Mouse (Mus musculus): ENCODE data around the gene Flywch1.

The Flywch1 gene

GRCm38 (mm10) chr17:23742210-23742793 lies 29.1 kb downstream of the Flywch1 start:
- peak; percentile 35 to 53 for DNase-seq

- DNase-seq: peak in 1 of 2 experiments; percentile 30
Observed at GRCm38 (mm10) chr17:23741359-23742209, 29.8 kb downstream of the Flywch1 start.

- peak in 1 of 2 experiments; percentile 43 for DNase-seq
Observed at GRCm38 (mm10) chr17:23740598-23741021, 30.8 kb downstream of the Flywch1 start, which contains the start of gene Paqr4. Gene Paqr4, minus strand, starts transcription at chr17:23740867.

DNA sequence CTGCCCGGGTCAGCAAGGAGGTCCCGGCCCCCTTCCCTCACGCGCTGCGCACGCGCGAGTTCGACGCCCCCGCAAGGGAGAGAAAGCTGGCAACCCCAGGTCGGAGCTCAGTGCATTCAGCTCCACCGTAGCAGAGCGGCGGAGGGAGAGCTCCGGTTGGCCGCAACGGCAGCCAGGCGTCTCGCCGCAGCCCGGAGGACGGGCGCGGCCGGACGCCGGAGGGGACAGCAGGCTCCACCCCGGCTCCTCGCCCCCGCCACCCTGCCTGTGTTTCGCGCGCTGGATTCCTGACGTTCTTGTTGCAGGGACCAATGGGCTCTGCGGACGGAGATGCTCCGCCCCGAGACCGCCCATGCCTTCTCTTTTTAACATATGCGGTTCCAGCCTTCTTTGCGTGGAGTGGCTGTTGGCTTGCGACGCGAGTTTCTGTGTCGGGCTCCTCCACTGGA lies 31.2 kb downstream of the Flywch1 start:
- DNase-seq: peak; percentile 93 to 97

- peak; percentile 32 to 49 for DNase-seq
Observed at GRCm38 (mm10) chr17:23739202-23740135, 31.9 kb downstream of the Flywch1 start.

GRCm38 (mm10) chr17:23738836-23739201 lies 32.6 kb downstream of the Flywch1 start:
- DNase-seq: no peak

DNA sequence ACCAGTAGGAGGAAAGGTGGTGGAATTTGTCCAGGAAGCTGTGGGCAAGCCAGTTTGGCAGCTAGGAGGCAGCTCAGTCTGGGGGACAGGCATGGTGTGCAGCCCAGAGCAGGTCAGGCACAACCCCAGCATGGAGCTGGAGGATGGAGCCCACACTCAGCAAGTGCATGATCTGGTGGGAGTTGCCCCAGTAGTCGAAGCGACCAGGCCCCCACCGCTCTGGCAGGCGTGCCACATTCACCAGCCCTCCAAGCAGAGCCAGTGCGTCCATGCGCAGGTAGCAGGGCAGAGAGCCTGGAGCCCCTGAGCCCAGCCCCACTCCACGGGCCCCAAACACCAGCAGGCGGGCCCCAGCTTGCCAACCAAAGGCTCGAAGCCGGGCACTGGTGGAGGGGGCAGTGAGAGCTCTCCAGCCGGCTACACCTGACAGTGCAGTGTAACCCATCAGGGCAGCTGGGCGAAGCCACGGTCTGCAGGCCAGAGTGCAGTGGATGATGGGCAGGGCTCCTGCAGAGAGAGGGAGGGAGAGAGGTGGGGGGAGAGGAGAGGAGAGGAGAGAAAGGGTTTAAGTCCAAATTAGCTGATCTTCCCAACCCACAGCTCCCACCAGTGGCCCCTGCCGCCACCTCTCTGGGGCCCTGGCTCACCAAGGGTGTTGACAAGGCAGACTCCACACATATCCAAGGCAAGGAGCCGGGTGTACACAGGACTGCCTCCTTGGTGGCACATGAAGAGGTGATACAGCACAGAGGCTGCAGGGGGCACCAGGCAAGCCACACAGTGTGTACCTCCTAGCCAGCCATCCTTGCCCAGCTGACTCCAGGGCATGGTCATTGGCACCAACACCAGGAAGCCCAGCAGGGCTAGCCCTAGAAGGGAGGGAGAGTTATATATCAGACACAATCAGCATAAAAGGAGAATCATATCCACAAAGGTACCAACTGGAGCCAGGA lies 33.6 kb downstream of the Flywch1 start:
- peak; percentile 37 to 46 for DNase-seq

- no peak for DNase-seq
Observed at GRCm38 (mm10) chr17:23734341-23734740, 37.1 kb downstream of the Flywch1 start.

DNA sequence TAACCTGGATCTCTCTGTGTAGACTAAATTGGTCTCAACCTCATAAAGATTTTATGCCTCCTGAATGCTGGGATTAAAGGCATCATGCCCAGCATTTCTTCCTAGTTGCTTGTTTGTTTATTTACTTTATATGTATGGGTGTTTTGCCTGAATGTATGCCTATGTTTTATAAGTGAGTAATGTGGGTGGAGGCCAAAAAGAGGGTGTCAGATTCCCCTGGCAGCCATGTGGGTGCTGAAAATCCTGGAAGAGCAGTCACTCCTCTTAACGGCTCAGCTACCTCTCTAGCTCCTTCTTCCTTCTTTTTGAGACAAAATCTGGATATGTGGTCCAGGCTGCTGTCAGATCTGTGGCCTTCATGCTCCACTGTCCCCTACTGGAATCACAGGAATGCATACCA lies 41.0 kb downstream of the Flywch1 start:
- DNase-seq: no peak

DNA sequence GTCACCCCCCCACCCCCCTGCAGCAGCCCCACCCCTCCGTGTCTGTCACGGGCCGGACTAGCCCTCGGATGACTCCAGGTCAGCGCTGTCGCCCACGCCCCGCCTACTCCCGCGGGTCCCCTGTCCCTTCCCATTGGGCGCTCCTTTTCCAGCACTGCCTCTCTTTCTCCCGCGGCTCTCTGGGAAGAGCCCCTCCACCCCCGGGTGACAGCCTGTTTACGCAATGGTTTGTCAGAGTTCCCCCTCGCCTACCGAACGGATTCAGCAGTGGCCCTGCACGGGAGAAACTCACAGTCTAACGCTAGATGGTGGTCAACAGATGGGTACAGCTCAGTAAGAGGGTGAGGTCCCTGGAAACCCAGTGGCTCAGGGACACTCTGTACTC lies 44.7 kb downstream of the Flywch1 start:
- peak; percentile 66 to 76 for DNase-seq

GRCm38 (mm10) chr17:23725999-23726757 lies 45.2 kb downstream of the Flywch1 start, which contains the start of gene Pkmyt1:
Gene Pkmyt1, plus strand, starts transcription at chr17:23726336.
- DNase-seq: peak; percentile 95 to 97

GRCm38 (mm10) chr17:23725477-23725876 lies 45.9 kb downstream of the Flywch1 start:
- DNase-seq: no peak

DNA sequence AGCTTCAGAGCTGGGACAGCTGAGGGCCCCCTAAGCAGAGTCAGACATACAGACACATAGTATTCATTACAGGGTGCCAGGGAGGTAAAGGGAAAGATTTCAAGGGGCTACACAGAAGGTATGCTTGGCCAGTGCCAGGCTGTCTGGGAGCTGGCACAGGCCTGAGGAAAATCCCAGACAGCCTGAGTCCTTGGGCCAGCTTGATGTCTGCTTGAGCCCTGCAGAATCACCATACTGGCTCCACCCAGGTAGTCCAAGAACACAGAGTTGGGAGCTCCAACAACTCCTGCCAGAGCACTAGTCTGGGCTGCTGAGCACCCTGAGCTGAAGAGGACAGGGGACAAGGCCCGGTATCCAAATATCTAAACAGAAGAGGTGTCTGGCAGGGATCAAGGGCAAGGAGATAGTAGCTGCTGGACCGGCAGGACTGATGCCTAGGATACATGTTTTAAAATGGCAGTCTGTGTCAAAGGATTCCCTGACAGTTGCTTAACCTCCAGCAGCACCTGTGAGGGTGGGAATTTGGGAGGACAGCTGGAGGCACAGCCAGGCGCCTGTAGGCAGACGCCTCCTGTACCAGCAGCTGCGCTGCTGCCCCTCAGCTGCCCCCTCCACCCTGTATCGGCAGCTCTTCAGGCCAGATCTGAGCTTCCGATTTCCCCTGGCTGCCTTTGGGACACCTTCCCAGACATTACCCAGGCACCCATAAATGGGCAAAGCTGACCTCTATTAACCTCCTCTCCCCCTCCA lies 48.9 kb downstream of the Flywch1 start, which contains the start of gene 1520401A03Rik:
Gene 1520401A03Rik, minus strand, starts transcription at position 408 of the 750 bp plus-strand sequence.
- DNase-seq: no peak

DNA sequence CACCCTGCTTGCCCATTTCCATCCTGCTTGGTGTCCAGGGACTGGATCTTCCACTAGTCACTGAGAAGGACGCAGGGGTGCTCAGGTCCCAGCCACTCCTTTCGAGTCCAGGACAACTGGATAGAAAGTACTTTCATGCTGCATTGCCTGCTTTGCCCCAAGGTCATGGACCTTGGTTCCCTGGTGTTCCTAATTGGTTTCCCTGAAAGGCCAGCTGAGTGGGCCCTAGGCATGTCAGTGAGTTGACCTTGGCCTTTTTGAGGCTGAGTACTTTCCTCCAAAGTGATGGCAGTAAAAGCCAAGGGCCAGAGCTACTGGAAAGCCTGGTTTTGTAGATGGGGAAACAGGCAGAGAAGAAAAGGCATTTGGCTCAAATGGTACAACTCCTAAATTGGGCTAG lies 49.5 kb downstream of the Flywch1 start:
- DNase-seq: no peak

DNA sequence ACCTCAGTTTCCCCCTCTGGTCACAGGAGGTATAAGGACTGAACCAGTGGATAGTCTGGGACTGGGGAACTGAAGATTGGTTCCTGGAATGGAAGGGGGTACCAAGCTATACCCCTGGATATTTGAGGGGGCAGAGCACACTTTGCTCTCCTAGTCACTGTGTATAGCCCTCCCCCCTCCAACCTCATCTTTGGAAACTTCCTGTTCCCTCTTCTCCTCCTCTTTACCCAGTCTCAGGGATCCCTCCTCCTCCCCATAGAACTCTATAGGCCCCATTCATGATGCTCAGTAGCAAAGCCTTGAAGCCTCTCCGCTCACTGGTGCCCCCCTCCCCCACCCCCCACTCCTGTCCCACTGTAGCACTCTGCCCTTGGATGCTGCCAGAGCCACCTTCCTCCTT lies 51.9 kb downstream of the Flywch1 start:
- DNase-seq: no peak

- no peak for DNase-seq
Observed at GRCm38 (mm10) chr17:23717003-23717402, 54.4 kb downstream of the Flywch1 start.

DNA sequence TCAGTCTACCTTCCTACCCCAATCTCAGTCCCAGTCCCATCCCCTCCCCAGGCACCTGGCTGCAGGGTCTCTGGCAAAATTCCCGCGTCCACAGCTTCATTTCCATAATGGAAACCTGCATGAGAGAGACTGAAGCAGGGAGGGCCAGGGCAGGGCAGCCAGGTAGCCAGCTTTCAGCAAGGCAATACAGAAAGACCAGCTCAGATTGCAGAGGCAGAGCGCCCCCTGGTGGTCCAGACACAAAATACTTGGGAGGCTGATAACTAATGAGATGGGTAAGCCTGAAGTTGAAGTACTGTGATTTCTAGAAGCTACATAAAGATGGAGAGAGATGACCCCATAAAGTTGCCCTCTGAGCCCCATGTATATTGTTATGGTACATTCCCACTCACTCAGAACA lies 65.2 kb downstream of the Flywch1 start:
- DNase-seq: peak; percentile 80 to 89

DNA sequence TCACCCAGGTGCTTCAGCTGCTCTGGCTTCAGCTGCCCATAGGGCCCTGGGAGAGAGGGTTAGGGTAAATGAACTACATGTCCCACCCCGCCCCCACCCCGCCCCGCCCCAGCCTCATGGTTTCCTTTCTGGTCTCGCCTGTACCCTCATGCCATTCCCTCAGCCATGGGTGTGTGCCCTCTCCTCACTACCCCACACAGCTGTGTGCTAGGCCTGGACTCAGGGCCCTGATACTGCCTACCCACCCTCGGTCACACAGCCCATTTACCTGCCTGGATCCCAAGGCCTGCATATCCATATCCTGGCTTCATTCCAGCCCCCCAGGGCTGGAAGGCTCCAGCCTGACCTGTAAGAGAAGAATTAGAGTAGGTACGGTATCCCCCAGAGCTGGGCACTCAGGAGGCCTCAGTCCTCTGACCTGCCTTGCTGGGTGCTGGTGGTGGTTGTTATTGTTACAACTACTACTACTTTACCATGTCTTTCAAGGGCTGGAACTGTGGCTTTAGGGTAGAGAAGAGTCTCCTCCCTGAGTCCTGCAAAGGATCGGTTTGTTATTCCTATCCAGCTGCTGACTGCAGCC lies 65.8 kb downstream of the Flywch1 start:
- DNase-seq: no peak

DNA sequence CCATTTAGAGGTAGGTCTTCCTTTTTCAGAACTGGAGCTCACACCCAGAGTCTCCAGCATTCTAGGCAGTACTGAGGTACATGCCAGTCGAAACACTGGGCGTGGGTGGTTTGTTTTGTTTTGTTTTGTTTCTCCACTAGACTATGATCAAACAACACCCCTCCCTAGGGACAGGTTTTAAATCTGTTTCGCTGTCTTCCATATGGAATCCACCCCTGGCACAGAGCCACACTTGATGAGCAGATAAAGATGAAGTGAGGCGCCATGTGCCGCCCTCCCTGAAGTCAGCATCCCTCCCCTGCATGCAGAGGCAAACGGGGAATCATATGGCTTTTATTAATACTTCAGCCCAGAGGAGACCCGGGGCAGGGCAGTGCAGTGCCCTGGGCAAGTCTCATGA lies 66.7 kb downstream of the Flywch1 start:
- no peak for DNase-seq

GRCm38 (mm10) chr17:23703301-23703700 lies 68.1 kb downstream of the Flywch1 start:
- no peak for DNase-seq

All from cerebellum, adult 18-20 months (tissue).